Mouse (Mus musculus) megakaryocyte progenitor cell, adult 5-6 weeks (primary cell): ENCODE measurements around the gene Syce3. TPM values are rescaled to one million over a fixed set of nuclear protein-coding genes. Genes with fewer than 3 reads are reported as not detected.

Experiments
- total RNA-seq, 2 experiments: library from RNA; stranded (forward) in 1 of 2; stranded (reverse) in 1 of 2; fragments of 157-497, 149-512 nt in 1 of 2; fragments of 200-1000 nt in 1 of 2; gene quantifications; 2 replicates each; pipeline versions ENCODE4 v1.2.3 to v1.2.4; 2015 to 2017

The Syce3 gene
- total RNA-seq, 2 experiments from 2014 or later, result not detected

Other genes starting within 250 kb of the Syce3 start
- gene Plxnb2, start 229.7 kb downstream of the Syce3 start, total RNA-seq (2015), result 12.1 and 12.6 TPM in 2 replicates
- gene Plxnb2, start 229.7 kb downstream of the Syce3 start, total RNA-seq (2017), result 9.3 and 14.5 TPM in 2 replicates
- gene Dennd6b, start 214.0 kb downstream of the Syce3 start, total RNA-seq (2015), result 1.6 and 2.4 TPM in 2 replicates
- gene Dennd6b, start 214.0 kb downstream of the Syce3 start, total RNA-seq (2017), result 1.3 and 2.5 TPM in 2 replicates
- gene Ppp6r2, start 198.9 kb downstream of the Syce3 start, total RNA-seq (2015), result 8.5 and 11.8 TPM in 2 replicates
- 9.8 and 11.2 TPM in 2 replicates for gene Ppp6r2, start 198.9 kb downstream of the Syce3 start, total RNA-seq (2017)
- gene Sbf1, start 95.2 kb downstream of the Syce3 start, total RNA-seq (2015), result 92.1 and 94.9 TPM in 2 replicates
- gene Sbf1, start 95.2 kb downstream of the Syce3 start, total RNA-seq (2017), result 50.0 and 52.1 TPM in 2 replicates
- gene Adm2, start 87.8 kb downstream of the Syce3 start, total RNA-seq (2015), result not detected in 2 replicates
- not detected in 2 replicates for gene Adm2, start 87.8 kb downstream of the Syce3 start, total RNA-seq (2017)
- not detected in 2 replicates for gene Miox, start 76.1 kb downstream of the Syce3 start, total RNA-seq (2015)
- not detected in 2 replicates for gene Miox, start 76.1 kb downstream of the Syce3 start, total RNA-seq (2017)
- gene Lmf2, start 54.8 kb downstream of the Syce3 start, total RNA-seq (2015), result 14.0 and 16.6 TPM in 2 replicates
- 7.4 and 11.7 TPM in 2 replicates for gene Lmf2, start 54.8 kb downstream of the Syce3 start, total RNA-seq (2017)
- gene Ncaph2, start 54.8 kb downstream of the Syce3 start, total RNA-seq (2015), result 82.4 and 115 TPM in 2 replicates
- gene Ncaph2, start 54.8 kb downstream of the Syce3 start, total RNA-seq (2017), result 96.7 and 97.9 TPM in 2 replicates
- gene Sco2, start 36.7 kb downstream of the Syce3 start, total RNA-seq (2015), result 15.9 and 20.6 TPM in 2 replicates
- 14.4 and 14.7 TPM in 2 replicates for gene Sco2, start 36.7 kb downstream of the Syce3 start, total RNA-seq (2017)
- gene Tymp, start 33.5 kb downstream of the Syce3 start, total RNA-seq (2015), result 0.10 and 0.17 TPM in 2 replicates
- gene Tymp, start 33.5 kb downstream of the Syce3 start, total RNA-seq (2017), result 0.42 and 0.71 TPM in 2 replicates
- gene Odf3b, start 31.2 kb downstream of the Syce3 start, total RNA-seq (2015), result 0.90 and 2.7 TPM in 2 replicates
- gene Odf3b, start 31.2 kb downstream of the Syce3 start, total RNA-seq (2017), result 1.9 and 3.7 TPM in 2 replicates
- 0.07 TPM in 1 of 2 replicates, not detected in the other for gene Klhdc7b, start 25.6 kb downstream of the Syce3 start, total RNA-seq (2015)
- under 0.01 TPM in 1 of 2 replicates, not detected in the other for gene Klhdc7b, start 25.6 kb downstream of the Syce3 start, total RNA-seq (2017)
- gene Cpt1b, start 15.4 kb upstream of the Syce3 start, total RNA-seq (2015), result 1.5 and 1.9 TPM in 2 replicates
- 2.3 and 2.5 TPM in 2 replicates for gene Cpt1b, start 15.4 kb upstream of the Syce3 start, total RNA-seq (2017)
- gene C730034F03Rik, start 19.1 kb upstream of the Syce3 start, total RNA-seq (2015), result 0.98 and 3.6 TPM in 2 replicates
- gene C730034F03Rik, start 19.1 kb upstream of the Syce3 start, total RNA-seq (2017), result 3.7 and 5.5 TPM in 2 replicates
- gene Gm44502, start 19.2 kb upstream of the Syce3 start, total RNA-seq (2015), result 1.1 TPM in 1 of 2 replicates, not detected in the other
- gene Gm44502, start 19.2 kb upstream of the Syce3 start, total RNA-seq (2017), result 0.04 and 0.68 TPM in 2 replicates
- 36.0 and 45.7 TPM in 2 replicates for gene Chkb, start 19.4 kb upstream of the Syce3 start, total RNA-seq (2015)
- 16.4 and 24.5 TPM in 2 replicates for gene Chkb, start 19.4 kb upstream of the Syce3 start, total RNA-seq (2017)
- gene Mapk8ip2, start 43.4 kb upstream of the Syce3 start, total RNA-seq (2015), result not detected in 2 replicates
- not detected in 2 replicates for gene Mapk8ip2, start 43.4 kb upstream of the Syce3 start, total RNA-seq (2017)
- gene Arsa, start 66.9 kb upstream of the Syce3 start, total RNA-seq (2015), result 7.1 and 7.3 TPM in 2 replicates
- 8.8 and 13.9 TPM in 2 replicates for gene Arsa, start 66.9 kb upstream of the Syce3 start, total RNA-seq (2017)
- 1.8 and 4.2 TPM in 2 replicates for gene Shank3, start 89.1 kb upstream of the Syce3 start, total RNA-seq (2015)
- gene Shank3, start 89.1 kb upstream of the Syce3 start, total RNA-seq (2017), result 1.3 and 3.1 TPM in 2 replicates
- gene Acr, start 157.8 kb upstream of the Syce3 start, total RNA-seq (2015), result not detected in 2 replicates
- not detected in 2 replicates for gene Acr, start 157.8 kb upstream of the Syce3 start, total RNA-seq (2017)
- gene Rabl2, start 181.4 kb upstream of the Syce3 start, total RNA-seq (2015), result 14.3 and 17.1 TPM in 2 replicates
- 7.4 and 11.2 TPM in 2 replicates for gene Rabl2, start 181.4 kb upstream of the Syce3 start, total RNA-seq (2017)